Mouse (Mus musculus) kidney, postnatal 10 days (tissue): Measurements from ENCODE around the gene Abca16.

Experiments
- DNase-seq: peaks from one replicate; pipeline ENCODE4 v3.0.0; 2021; ENCODE audit warnings: mixed read lengths

The Abca16 gene

DNA sequence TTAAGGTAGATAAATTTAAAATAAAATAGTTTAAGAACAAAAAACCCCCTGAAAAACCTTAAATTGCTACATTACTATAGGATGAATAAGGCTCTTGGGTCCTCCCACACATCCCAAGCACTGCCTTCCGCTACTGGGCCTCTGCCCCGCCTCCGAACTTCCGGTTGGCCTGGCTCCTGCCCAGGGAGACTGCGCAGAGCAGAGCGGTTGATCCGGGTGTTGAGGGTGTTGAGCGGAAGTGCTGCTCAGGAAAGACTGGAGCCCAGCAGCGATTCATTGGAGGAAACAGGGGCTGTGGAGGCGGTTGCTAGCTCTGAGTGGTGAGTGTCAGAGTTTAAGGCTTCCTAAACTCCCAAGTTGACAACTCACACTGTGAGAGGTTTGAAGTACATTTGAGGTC, at the start of gene Abca16:
Gene Abca16, plus strand, starts transcription at position 201 of the 400 bp plus-strand sequence.
- peak; percentile 6 for DNase-seq

GRCm38 (mm10) chr7:120361159-120361558, 48.3 kb upstream of the Abca16 start:
- DNase-seq, result peak; percentile 5

DNA sequence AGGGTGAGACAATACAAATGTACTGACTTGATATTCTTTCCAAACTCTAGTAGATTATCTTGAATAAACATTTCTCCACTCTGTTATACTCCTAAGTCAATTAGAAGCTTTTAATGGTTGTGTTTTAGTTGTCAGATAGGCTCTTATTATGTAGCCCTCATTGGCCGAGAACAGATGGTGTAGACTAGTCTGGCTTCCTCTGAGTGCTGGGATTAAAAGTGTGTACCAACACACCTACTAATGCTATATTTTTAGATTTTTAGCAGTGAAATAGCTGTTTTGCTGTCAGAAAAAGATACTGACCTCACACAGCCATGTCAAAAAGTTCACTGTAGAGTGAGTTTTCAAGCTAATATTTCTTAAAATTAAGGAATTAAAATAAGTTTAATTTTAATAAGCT, 2.9 kb downstream of the Abca16 start:
- DNase-seq, result no peak

DNA sequence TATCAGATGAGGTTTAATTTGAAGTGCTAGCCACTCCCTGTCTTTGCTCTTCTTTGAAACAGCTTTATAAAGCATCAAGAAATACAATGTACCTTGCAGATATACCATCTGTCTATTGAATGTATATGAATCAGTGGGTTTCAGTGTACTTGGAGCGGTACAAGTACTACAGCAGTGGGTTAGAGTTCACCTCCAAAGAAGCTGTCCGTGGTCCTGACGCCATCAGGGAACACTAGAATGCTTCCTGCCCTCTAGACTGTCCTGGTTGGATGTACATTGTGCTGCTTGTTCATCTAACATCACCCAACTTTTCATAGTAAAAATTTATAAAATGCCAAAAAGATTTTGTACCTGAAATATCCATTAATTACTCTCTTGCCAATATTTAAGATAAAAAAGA, 17.2 kb downstream of the Abca16 start:
- DNase-seq, result peak; percentile 40

DNA sequence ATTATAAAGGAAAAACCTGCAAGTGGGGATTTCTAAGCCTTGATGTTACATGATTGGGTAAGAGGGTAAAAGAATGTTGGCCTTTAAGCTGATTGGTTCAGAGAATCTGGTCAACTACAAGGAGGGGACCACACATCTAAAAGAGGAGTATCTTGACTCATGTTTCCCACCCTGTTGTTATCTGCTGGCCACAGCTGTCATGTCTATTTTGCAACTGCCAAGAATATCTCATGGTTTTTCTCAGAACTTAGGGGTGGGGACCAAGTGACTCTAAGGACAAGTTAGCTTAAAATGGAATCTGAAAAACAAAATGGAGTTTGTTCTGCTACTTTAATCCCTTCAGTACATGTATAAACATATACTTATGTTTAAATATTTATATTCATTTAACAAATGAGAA, 22.0 kb downstream of the Abca16 start:
- no peak for DNase-seq

DNA sequence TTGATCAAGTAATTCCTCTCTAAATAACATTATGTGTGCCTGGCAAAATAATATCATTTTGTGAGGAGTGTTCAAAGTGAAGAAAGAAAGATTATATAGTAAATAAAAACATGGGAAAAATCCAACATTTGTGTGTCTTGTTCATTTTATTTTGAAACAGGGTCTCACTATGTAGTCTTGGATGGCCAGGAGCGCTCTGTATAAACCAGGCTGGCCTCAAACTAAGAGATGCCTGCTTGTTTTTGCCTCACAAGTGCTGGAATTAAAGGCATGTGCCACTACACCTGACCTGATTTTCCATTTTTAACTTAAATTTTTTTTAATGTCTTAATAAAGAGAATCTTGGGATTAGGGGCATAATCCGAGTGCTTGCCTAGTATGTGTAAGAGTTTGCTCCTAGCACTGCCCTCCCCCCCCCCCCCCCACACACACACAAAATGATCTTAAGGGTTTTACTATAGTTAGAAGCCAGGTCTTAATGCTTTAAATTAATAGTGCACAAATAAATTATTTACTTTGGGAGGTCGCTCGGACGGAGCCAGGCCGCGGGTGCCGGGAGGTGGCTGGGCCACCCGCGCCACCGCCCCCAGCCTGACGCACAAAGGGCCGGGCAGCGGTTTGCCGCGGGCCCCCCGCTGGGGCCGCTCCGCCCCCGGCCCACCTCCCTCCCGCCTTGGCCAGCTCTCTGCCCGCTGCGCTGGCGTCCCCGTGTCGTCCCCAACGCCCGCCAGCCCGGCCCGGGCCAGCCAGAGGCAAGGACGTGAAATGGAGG, 94.6 kb downstream of the Abca16 start:
- peak; percentile 7 for DNase-seq

DNA sequence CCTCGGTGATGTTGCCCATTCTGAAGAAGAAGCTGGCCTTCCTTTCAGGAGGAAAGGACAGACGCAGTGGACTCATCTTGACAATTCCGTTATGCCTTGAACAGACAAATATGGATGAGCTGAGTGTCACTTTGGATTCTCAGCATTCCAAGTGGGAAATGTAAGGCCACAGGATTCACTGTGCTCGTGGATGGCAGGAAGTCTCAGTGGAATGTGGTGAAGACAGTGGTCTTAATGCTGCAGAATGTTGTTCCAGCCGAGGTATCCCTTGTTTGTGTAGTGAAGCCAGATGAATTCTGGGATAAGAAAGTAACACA, 95.2 kb downstream of the Abca16 start:
- DNase-seq, result no peak

GRCm38 (mm10) chr7:120534805-120535204, 125.4 kb downstream of the Abca16 start:
- DNase-seq, result no peak

DNA sequence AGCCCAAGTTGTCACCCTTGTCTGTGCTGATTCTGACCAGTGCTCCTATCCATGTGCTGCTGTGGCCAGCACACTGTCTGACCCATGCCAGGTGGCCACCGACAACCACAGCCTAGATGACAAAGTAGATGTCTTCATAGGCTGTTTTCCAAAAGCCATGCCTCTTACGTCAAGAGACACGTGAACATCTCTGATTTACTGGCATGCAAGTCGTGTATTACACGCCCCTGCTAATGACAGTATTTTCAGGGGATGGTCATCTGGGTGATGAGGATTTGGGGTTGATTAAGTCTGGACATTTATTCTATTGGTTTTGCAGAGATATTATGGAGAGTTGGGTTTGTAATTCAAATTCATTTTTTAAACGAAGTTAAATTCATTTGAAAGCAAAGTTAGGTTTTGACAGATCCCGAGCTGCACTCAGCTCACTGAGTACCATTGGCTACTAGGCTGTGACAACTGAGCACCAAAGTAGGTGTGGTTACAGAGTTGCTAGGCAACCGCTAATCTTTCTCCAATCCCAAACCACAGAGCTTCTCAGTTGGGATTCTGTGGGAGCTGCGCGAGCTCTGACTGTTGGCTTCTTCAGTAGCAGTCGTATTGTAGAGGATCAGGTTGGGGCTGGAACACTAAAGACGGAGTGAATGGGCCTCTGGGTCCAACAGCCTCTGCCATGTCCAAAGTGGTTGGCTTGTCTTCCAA, 143.2 kb downstream of the Abca16 start:
- DNase-seq, result no peak

DNA sequence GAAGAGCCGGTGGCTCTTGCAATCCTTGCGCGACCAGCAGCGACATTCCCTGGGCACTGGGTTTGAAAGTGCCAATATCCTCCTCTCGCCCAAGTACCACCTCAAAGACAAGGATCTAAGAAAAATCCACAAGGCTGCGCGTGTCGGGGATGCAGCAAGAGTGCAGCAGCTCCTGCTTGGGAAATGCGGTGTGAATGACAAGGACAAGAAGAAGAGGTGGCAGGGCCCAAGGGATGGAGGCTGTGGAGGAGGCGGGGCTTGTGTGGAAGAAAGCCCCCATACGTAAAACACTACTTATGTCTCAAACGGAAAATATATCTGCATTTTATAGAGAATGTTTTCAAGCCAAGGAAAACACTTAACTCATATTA, 143.7 kb downstream of the Abca16 start:
- no peak for DNase-seq

- DNase-seq, result no peak
Measured at GRCm38 (mm10) chr7:120567366-120567765, 157.9 kb downstream of the Abca16 start.

DNA sequence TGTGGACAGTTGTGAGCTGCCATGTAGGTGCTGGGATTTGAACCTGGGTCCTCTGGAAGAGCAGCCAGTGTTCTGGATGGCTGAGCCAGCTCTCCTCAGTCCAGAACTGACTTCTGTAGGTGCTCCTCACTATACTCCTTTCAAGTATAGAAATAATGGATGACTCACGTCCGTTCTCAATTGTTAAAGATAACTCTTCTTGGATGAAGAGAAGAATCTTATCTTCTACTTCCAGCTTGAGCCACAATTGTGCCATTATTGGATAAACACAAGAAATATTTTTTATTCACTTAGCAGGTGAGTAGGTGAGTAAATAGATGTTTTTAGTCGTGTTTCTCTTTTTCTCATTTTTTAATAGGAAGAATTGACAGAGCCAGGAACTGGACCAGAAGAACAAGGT, 167.1 kb downstream of the Abca16 start:
- DNase-seq, result no peak
